Mouse (Mus musculus) layer of hippocampus, adult 2 months (tissue): ENCODE data around the gene Atp11b. TPM values are rescaled to one million over a fixed set of nuclear protein-coding genes. Genes with fewer than 3 reads are reported as not detected.
A peak's percentile ranks its signal among the peaks of the same experiment; 100 is the strongest.

Source experiments
- DNase-seq, 2 experiments: peaks; one replicate each; pipeline ENCODE4 v3.0.0; 2022; ENCODE audit warnings: low spot score in 2 of 2
- H3K27ac ChIP-seq: fragments of 200-600 bp; 2 replicates; pipeline ENCODE4 v1.8.1; 2022
- H3K4me3 ChIP-seq: fragments of 200-600 bp; 2 replicates; pipeline ENCODE4 v1.8.1; 2022; ENCODE audit warnings: mild to moderate bottlenecking
- CTCF ChIP-seq: fragments of 200-600 bp; conservative IDR thresholded peaks from 2 replicates; pipeline ENCODE4 v1.8.1; 2022; ENCODE audit warnings: antibody characterized with exemption, mild to moderate bottlenecking, moderate library complexity
- total RNA-seq, 2 experiments: library from RNA; stranded (reverse); gene quantifications; 2 replicates each; pipeline ENCODE4 v1.2.3; 2021

Atp11b gene
- total RNA-seq, 2 experiments from 2014 or later = 89.9 to 91.9 TPM

DNA sequence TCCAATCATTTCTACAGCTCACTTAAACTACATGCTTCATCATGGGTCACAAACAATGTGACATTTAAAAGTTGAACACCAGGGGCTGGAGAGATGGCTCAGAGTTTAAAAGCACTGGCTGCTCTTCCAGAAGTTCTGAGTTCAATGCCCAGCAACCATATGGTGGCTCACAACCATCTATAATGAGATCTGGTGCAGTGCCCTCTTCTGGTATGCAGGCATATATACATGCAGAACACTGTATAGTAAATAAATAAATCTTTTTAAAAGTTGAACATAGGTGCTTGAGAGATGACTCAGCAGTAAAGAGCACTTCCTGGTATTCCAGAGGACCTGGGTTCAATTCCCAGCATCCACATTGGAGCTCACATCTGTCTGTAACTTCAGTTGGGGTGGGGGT lies 129.4 kb downstream of the Atp11b start:
- DNase-seq = no peak
- Histone ChIP-seq H3K27ac (no peak overlapping the region), H3K4me3 (no peak overlapping the region)
- peak; percentile 46 for TF ChIP-seq CTCF

- no peak for TF ChIP-seq CTCF
- Histone ChIP-seq H3K27ac (no peak overlapping the region), H3K4me3 (no peak overlapping the region)
- no peak for DNase-seq
Observed at GRCm38 (mm10) chr3:35889531-35889930, 135.6 kb downstream of the Atp11b start.

DNA sequence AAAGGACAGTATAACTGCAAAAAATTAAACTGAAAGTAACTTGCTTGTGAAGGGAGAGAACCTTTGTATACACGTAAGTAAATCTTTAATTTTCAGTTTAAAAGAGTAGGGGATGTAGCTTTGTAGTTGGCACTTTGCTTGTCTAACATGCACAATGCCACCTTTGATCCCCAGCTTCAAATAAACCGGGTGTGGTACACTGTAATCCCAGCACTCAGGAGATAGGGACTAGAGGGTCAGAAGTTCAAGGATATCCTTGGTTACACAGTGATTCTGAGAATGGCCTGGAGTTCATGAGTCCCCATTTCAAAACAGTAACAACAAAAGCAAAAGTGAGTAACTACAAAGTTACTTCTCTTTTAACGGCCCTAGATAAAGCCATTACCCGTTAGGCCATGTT lies 137.2 kb downstream of the Atp11b start:
- Histone ChIP-seq H3K4me3 (no peak overlapping the region), H3K27ac (no peak overlapping the region)
- no peak for TF ChIP-seq CTCF
- DNase-seq = no peak

DNA sequence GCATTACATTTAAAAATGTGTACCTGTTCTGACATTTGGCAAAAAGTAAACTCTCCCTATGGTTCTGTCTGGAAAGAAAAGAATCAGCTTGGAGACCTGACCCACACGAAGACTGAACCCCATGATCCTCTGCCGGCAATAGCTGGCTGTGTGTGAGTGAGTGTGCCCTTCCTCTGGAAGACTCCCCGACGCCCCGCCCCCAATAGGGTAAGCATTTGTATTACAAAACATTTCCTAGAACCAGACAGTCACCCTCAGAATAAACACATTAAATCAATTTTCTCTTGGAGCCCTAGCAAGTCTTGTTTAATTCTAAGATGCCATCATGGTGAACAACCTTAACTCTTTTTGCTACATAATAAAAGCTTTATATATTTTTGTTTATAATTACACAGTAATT lies 139.2 kb downstream of the Atp11b start:
- Histone ChIP-seq H3K4me3 (no peak overlapping the region), H3K27ac (no peak overlapping the region)
- TF ChIP-seq CTCF = no peak
- DNase-seq = no peak

- no peak overlapping the region for H3K27ac ChIP-seq
- H3K4me3 ChIP-seq = no peak overlapping the region
- no peak for DNase-seq
- TF ChIP-seq CTCF = no peak
Observed at GRCm38 (mm10) chr3:35897900-35898299, 144.0 kb downstream of the Atp11b start.

- Histone ChIP-seq H3K27ac (no peak overlapping the region), H3K4me3 (no peak overlapping the region)
- no peak for TF ChIP-seq CTCF
- DNase-seq = no peak
Observed at GRCm38 (mm10) chr3:35899109-35899508, 145.2 kb downstream of the Atp11b start.

DNA sequence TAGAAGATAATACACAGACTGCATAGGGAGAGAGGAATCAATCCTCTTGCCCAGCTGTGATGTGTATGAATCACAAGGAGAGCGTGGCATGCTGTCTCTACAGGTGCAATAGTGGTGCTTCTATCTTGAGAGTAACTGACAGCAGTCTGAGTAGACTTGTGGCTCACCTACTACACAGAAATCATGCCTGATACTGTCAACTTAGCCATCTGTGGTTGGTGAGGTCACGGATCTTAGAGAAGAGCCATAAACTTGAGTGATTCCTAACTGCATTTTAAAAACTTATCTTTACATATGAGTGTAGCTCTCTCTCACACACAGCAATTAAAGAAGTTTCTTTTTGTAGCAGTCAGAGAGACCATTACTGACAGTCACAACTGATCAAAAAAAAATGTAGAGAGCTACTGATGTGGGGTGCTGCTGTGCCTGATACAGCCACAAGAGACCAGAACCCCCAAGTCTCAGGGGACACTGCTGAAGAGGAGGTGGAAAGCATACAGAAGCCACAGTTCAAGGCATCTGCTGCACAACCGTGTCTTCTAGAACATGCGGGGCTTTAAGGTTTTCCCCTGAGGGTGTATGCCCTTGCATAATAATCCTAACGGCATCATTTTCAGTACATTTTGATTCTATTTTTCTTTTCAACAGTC lies 146.8 kb downstream of the Atp11b start:
- Histone ChIP-seq H3K4me3 (no peak overlapping the region), H3K27ac (no peak overlapping the region)
- no peak for TF ChIP-seq CTCF
- DNase-seq = no peak

Other genes starting within 250 kb of the Atp11b start
- 10 to 100 TPM; 69.6 to 81.1 TPM for gene Dcun1d1, start 183.3 kb downstream of the Atp11b start, total RNA-seq
- gene Mccc1, start 246.6 kb downstream of the Atp11b start, total RNA-seq = 10 to 100 TPM; 38.4 to 45.3 TPM